Mouse (Mus musculus): ENCODE results near the gene Rhog. TPM values are rescaled to one million over a fixed set of nuclear protein-coding genes. Genes with fewer than 3 reads are reported as not detected.
"Not testable (repeated sequence)": the region's sequence is repeated elsewhere in the genome, so short reads cannot be mapped to it uniquely, and the experiment has no call there.

Gene Rhog
- polyA plus RNA-seq, 1 experiment from 2014 or later: 29.9 TPM

GRCm38 (mm10) chr7:102266401-102267042 is 10.7 kb upstream of the Rhog start:
- Histone ChIP-seq H3K4me2 (replicated peaks) (no peak overlapping the region), H3K4me1 (peaks cover 10% of the 10 kb centered on the region), H3K27me3 (peaks cover 15% of the 10 kb centered on the region), H3K27ac (no peak overlapping the region), H3K9ac (no peak overlapping the region), H3K9me3 (replicated peaks) (no peaks in the 10 kb centered on the region), H3K36me3 (no peaks in the 10 kb centered on the region), H3K4me3 (0 out of 2 replicates have a peak overlapping the region, but pooled peaks have one; percentile 89)
- no peak; the same call in 1 of the 2 replicates for ATAC-seq (ENCODE audit: low FRiP score)
- WGBS: 50% methylated on average over 14 of the region's 14 CpGs

- H3K9me3 ChIP-seq (replicated peaks); H3K4me3 ChIP-seq; H3K9ac ChIP-seq; H3K4me2 ChIP-seq (replicated peaks); H3K27ac ChIP-seq; H3K36me3 ChIP-seq; ATAC-seq (ENCODE audit: low FRiP score): not testable (repeated sequence)
- H3K4me1 ChIP-seq: peaks cover 10% of the 10 kb centered on the region
- peaks cover 15% of the 10 kb centered on the region for H3K27me3 ChIP-seq
- 91% methylated on average over 10 of the region's 10 CpGs for WGBS
Measured at GRCm38 (mm10) chr7:102266021-102266400, 10.2 kb upstream of the Rhog start.

GRCm38 (mm10) chr7:102263020-102263419 is 7.2 kb upstream of the Rhog start:
- whole genome bisulfite sequencing: 88% methylated on average over 2 of the region's 2 CpGs
- H3K4me1 ChIP-seq: peaks cover 2% of the 10 kb centered on the region; the same call in 1 of the 2 replicates
- no peak overlapping the region for H3K9ac ChIP-seq
- no peak for ATAC-seq (ENCODE audit: low FRiP score)
- H3K9me3 ChIP-seq (replicated peaks): no peaks in the 10 kb centered on the region
- H3K4me3 ChIP-seq: no peak overlapping the region
- no peaks in the 10 kb centered on the region for H3K36me3 ChIP-seq
- H3K27ac ChIP-seq: no peak overlapping the region
- H3K4me2 ChIP-seq (replicated peaks): no peak overlapping the region
- peaks cover 1% of the 10 kb centered on the region for H3K27me3 ChIP-seq

DNA sequence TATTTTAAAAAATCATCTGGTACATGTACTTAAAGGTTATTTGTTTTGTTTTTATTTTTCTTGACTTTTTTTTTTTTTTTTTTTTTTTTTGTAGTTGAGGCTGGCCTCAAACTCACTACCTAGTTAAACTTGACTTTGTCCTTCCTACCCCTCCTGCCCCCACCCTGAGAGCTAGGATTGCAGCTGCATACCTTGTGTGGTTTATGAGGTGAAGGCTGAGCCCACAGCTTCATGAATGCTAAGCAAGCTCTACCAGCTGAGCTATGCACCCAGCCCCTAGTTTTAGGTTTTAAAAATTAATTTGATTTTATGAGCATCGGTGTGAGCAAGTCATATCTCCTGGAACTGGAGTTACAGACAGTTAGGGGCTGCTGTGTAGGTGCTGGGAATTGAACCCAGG is 4.7 kb upstream of the Rhog start:
- no peak overlapping the region for H3K4me3 ChIP-seq
- H3K4me1 ChIP-seq: no peaks in the 10 kb centered on the region
- H3K9ac ChIP-seq: no peak overlapping the region
- H3K27me3 ChIP-seq: no peaks in the 10 kb centered on the region
- ATAC-seq (ENCODE audit: low FRiP score): no peak
- WGBS: 91% methylated on average over 1 of the region's 1 CpGs
- no peaks in the 10 kb centered on the region for H3K36me3 ChIP-seq
- no peak overlapping the region for H3K27ac ChIP-seq
- H3K9me3 ChIP-seq (replicated peaks): no peaks in the 10 kb centered on the region
- H3K4me2 ChIP-seq (replicated peaks): no peak overlapping the region

- WGBS: 82% methylated on average over 10 of the region's 10 CpGs
- H3K4me1 ChIP-seq: no peaks in the 10 kb centered on the region
- H3K27me3 ChIP-seq: no peaks in the 10 kb centered on the region
- no peak for ATAC-seq (ENCODE audit: low FRiP score)
- no peaks in the 10 kb centered on the region for H3K36me3 ChIP-seq
- H3K4me2 ChIP-seq (replicated peaks): no peak overlapping the region
- H3K9ac ChIP-seq: no peak overlapping the region
- H3K9me3 ChIP-seq (replicated peaks): no peaks in the 10 kb centered on the region
- no peak overlapping the region for H3K27ac ChIP-seq
- no peak overlapping the region for H3K4me3 ChIP-seq
Measured at GRCm38 (mm10) chr7:102259716-102260479, 4.0 kb upstream of the Rhog start.

- Histone ChIP-seq H3K9ac (no peak overlapping the region), H3K27ac (no peak overlapping the region), H3K9me3 (replicated peaks) (no peaks in the 10 kb centered on the region), H3K4me2 (replicated peaks) (no peak overlapping the region), H3K36me3 (no peaks in the 10 kb centered on the region), H3K4me3 (no peak overlapping the region), H3K27me3 (no peaks in the 10 kb centered on the region), H3K4me1 (no peaks in the 10 kb centered on the region)
- WGBS: 78% methylated on average over 3 of the region's 3 CpGs
- no peak for ATAC-seq (ENCODE audit: low FRiP score)
Measured at GRCm38 (mm10) chr7:102258753-102259152, 2.9 kb upstream of the Rhog start.

GRCm38 (mm10) chr7:102258189-102258588 is 2.3 kb upstream of the Rhog start:
- Histone ChIP-seq H3K27me3 (no peaks in the 10 kb centered on the region), H3K9ac (no peak overlapping the region), H3K4me2 (replicated peaks) (no peak overlapping the region), H3K36me3 (no peaks in the 10 kb centered on the region), H3K4me1 (no peaks in the 10 kb centered on the region), H3K9me3 (replicated peaks) (no peaks in the 10 kb centered on the region), H3K4me3 (no peak overlapping the region), H3K27ac (no peak overlapping the region)
- peak; percentile 82 for ATAC-seq (ENCODE audit: low FRiP score)
- 25% methylated on average over 4 of the region's 4 CpGs for whole genome bisulfite sequencing

DNA sequence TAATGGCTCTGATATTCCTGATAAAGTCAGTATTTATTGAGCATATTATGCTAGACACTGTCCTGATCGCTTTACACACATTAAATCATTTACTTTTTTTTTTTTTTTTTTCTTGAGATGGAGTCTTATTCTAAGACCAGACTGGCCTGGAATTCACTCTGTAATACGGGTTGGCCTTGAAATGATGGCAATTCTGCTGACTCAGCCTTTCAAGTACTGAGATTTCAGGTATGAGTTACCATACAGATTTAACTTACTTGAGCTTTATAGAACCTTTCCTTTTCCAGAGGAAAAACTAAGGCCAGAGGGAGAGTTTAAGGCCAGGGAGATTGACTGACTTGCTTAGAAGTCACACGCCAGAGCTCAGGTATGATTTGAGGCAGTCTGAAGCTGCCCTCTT is 782 bp upstream of the Rhog start:
- Histone ChIP-seq H3K36me3 (no peaks in the 10 kb centered on the region), H3K4me2 (replicated peaks) (no peak overlapping the region), H3K27ac (no peak overlapping the region), H3K9me3 (replicated peaks) (no peaks in the 10 kb centered on the region), H3K9ac (no peak overlapping the region), H3K4me3 (no peak overlapping the region), H3K4me1 (no peaks in the 10 kb centered on the region), H3K27me3 (no peaks in the 10 kb centered on the region)
- ATAC-seq (ENCODE audit: low FRiP score): no peak
- 85% methylated on average over 3 of the region's 3 CpGs for WGBS

GRCm38 (mm10) chr7:102253631-102254030 is 2.2 kb downstream of the Rhog start:
- WGBS: 82% methylated on average over 1 of the region's 1 CpGs
- no peak for ATAC-seq (ENCODE audit: low FRiP score)

DNA sequence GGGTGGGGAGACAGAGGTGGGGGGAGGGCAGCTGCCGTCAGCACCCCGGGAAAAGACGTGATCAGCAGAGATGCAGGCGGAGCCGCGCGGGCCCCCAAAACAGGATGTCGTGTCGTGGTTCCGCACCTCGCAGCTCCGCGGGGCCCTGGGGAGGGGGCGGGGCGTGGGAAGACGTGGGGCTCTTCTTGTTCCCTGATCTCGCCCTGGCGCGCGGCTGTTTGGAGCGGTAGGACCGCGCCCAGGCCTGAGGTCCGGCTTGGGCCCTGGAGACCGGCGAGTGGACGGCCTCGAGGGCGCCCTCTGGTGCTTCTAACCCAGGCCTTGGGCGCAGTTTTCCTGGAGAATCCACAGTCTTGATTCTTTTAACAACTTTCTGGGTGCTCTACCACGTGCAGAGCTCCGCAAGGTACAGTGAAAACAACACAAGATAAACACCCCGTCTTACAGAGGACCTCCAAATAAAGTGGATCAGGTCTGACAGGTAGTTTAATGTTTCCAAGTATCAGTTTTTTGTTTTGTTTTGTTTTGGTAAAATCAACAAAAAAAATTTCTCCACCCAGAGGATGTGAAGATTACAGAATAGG is 5.1 kb downstream of the Rhog start:
- ATAC-seq (ENCODE audit: low FRiP score): peak; percentile 82
- Histone ChIP-seq H3K9me3 (replicated peaks) (no peaks in the 10 kb centered on the region), H3K36me3 (no peaks in the 10 kb centered on the region), H3K4me3 (peak overlapping the region; percentile 63), H3K27ac (peak overlapping the region; percentile 88), H3K9ac (peak overlapping the region; percentile 83), H3K4me1 (peaks cover 34% of the 10 kb centered on the region), H3K4me2 (replicated peaks) (peak overlapping the region; percentile 72), H3K27me3 (no peaks in the 10 kb centered on the region)
- WGBS: under 1% methylated on average over 26 of the region's 33 CpGs

More at GRCm38 (mm10) chr7:102253631-102254030, 2.2 kb downstream of the Rhog start:
- H3K27ac ChIP-seq: no peak overlapping the region
- no peak overlapping the region for H3K9ac ChIP-seq
- H3K9me3 ChIP-seq (replicated peaks): no peaks in the 10 kb centered on the region
- peaks cover 9% of the 10 kb centered on the region for H3K4me1 ChIP-seq
- H3K4me3 ChIP-seq: no peak overlapping the region
- no peaks in the 10 kb centered on the region for H3K27me3 ChIP-seq
- H3K4me2 ChIP-seq (replicated peaks): no peak overlapping the region
- H3K36me3 ChIP-seq: no peaks in the 10 kb centered on the region

DNA sequence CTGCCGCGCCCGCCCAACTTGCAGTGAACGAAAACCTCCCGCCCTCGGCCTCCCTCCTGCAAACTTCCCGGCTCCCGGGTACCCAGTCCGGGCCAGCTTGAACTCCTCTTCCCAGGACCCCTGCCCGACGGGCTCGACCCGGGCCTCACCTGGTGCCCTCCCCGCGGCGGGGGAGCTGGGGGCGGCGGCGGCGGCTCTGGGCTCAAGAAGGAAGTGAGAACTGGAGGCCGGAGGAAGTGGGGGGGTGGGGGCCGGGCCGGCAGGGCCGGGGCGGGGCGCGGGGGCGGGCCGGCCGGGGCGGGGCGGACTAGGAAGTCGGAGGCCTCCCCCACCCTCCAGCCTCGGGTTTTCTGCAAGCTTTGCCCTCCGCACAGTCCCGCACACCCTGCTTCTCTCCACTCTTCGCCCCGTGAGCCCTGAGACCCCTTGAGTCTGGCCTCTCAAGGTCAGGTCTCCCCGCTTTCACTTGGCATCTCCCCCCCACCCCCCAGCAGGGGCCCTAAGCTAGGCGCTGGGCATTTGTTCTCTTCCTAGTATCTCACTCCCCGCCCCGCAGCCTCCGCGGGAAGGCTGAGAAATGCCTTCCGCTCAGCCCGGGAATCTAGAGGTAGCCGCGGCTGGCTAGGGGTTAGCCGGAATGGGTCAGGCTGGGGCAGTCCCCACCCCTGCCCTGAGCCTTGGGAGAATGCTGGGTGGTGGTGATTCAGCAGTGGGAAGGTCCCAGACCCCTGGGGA is 5.8 kb downstream of the Rhog start:
- Histone ChIP-seq H3K27me3 (no peaks in the 10 kb centered on the region), H3K27ac (peak overlapping the region; percentile 88), H3K36me3 (no peaks in the 10 kb centered on the region), H3K4me1 (peaks cover 34% of the 10 kb centered on the region), H3K9me3 (replicated peaks) (no peaks in the 10 kb centered on the region), H3K4me2 (replicated peaks) (peak overlapping the region; percentile 72), H3K9ac (peak overlapping the region; percentile 83), H3K4me3 (peak overlapping the region; percentile 63)
- peak; percentile 80 for ATAC-seq (ENCODE audit: low FRiP score)
- WGBS: under 1% methylated on average over 29 of the region's 49 CpGs

- Histone ChIP-seq H3K27me3 (no peaks in the 10 kb centered on the region), H3K4me3 (peak overlapping the region; percentile 63), H3K36me3 (no peaks in the 10 kb centered on the region), H3K9ac (peak overlapping the region; percentile 83), H3K27ac (peak overlapping the region; percentile 88), H3K4me2 (replicated peaks) (peak overlapping the region; percentile 72), H3K4me1 (peaks cover 34% of the 10 kb centered on the region), H3K9me3 (replicated peaks) (no peaks in the 10 kb centered on the region)
- peak; percentile 57 for ATAC-seq (ENCODE audit: low FRiP score)
- under 1% methylated on average over 23 of the region's 23 CpGs for WGBS
Measured at GRCm38 (mm10) chr7:102249531-102249895, 6.3 kb downstream of the Rhog start.
